Mouse (Mus musculus) cerebellum, postnatal 36 days (tissue): ENCODE data around the gene Rimbp2.

Experiments
- DNase-seq, 2 experiments: peaks; one replicate each; pipeline ENCODE4 v3.0.0; 2021 to 2022; ENCODE audit warnings: mixed read lengths in 2 of 2

Gene Rimbp2

DNA sequence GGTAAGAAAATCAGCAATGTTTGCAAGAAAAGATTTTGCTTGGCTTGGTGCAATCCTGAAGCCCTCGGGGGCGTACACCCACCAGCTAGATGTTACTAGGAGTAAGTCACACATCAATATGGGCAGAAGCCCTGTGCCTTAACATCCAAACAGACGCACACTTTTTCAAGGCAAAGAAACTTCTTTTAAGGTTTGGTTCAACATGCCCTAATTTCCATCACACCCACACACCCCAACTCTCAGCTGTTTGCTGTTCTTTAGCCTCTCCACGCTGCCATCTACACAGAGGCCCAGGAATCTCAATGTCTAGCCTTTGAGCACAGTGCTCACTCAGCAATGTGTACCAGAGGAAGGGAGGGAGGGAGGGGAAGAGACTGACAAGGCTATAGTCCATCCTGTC is 28.2 kb downstream of the Rimbp2 start:
- DNase-seq = no peak

DNA sequence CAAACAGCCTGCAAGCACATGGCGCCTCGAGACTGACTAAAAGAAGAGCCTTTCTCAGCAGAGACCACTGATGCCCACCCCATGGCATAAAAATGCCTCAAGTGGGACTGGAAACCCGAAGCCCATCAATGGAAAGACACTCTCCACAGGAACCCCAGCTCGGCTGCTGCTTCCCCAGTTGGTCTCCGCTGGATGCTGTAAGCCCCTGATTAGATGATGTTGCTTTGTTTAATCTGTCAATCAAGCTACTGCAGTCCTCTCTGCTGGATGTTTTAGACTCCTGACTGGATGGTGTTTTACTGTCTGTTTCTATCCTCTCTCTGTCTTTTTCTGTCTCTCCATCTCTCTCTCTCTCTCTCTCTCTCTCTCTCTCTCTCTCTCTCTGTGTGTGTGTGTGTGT is 33.2 kb downstream of the Rimbp2 start:
- DNase-seq = no peak

DNA sequence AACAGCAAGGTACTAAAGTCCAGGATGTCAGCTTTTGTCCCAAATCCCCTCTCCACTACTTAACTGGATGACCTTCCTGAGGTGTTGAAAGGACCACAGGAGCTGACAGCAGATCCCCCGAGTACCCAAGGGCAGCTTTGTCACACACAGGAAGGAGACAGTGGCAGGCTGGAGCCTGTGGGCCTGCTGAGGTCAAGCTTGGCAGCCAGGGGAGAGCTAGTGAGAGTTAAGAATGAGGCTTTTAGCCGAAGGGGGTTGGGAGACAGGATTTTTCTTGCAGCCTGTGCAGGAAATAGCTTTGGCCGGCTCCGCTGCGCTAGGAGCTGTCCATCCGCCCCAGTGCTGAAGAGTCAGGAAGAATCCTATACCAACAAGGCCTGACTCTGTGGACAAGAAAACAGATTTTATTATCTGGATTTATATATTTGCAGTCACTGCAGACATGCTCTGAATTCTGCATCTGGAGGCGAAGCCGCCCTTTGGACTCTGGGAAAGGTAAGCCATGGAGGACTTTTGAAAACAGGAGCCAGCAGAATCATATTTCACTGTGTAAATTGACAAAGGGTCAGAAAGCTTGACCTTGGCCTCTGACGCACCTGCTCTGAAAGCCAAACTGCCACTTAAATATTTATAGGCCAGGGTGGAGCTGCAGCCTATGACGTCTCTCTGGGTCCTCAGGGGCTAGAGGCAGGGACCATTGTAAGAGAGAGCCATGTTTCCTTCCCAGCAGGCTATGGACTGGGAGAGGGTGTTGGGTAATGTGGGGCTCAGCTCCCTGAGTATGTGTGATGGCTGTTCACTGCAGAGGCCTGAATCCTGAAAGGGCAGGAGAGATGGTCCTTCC is 35.9 kb downstream of the Rimbp2 start:
- DNase-seq = no peak

DNA sequence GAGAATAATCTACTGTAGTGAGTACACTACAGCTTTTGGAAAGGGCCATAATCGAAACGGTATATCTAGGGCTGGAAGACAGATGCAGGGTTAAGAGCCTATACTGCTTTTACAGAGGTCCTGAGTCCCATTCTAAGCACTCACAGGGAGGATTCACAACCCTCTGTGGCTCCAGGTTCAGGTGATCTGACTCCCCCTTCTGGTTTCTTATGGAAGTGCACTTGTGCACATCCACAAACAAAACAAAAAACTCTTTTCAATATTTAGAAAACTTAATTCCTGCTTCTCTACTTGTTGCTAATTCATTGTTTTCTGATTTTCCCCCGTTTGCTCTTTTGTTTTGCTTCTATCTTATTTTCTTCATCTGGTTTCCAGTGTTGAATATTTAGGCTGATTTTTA is 39.5 kb downstream of the Rimbp2 start:
- DNase-seq = no peak

DNA sequence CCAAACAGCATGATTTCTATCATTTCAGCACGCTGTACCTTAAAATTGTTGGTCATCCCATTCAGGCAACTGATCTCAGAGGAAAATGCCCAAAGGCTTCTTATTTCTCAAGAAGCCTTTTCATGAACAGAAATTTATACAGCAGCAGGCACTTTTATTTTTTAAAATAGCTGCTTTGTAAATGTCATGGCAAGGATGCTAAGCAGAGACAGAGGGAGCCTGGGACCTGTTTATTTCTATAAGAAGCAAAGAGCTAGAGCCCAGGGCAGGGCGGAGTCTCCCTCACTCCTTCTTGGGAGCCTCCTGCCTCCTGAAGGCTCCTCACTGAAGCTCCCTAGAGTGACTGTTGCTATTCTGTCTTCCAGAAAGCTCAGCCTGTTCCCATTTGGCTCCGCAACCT is 40.9 kb downstream of the Rimbp2 start:
- no peak for DNase-seq

DNA sequence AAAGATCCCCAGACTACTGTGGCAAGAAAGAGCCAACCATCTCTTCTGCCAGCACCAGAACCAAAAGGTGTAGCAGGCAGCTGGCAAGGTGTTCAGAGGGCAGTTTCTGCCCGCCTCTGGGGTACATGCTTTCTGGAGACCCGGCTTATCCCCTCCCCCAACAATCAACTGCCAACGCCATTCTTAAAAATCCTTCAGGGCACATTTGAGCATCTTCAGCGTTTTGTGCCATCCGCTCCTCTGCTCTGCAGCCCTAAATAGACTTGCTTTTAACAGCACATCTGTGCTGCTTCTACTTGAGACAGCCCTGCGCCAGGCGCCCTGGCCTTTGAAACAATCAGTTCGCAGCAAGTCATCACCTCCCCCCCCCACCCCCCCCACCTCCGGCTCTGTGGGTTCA is 41.7 kb downstream of the Rimbp2 start:
- no peak for DNase-seq

DNA sequence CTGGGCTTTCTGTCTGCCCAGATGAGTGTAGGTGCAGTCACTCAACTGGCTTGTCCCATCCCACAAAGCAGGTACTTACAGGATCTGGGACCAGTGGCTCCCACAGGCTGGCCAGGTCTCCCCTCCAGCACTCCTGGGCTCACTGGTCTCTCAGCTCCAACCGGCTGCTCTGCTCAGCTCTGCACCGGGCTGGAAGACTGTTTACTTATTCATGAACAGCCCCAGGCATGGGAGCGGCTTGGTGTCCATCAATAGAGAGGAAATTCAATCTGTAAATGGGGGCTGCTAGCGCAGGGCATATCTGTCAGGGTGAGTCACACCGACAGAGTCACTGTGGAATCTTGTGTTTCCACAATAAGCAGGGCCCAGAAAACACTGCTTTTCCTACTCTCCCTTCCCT is 49.2 kb downstream of the Rimbp2 start:
- no peak for DNase-seq

DNA sequence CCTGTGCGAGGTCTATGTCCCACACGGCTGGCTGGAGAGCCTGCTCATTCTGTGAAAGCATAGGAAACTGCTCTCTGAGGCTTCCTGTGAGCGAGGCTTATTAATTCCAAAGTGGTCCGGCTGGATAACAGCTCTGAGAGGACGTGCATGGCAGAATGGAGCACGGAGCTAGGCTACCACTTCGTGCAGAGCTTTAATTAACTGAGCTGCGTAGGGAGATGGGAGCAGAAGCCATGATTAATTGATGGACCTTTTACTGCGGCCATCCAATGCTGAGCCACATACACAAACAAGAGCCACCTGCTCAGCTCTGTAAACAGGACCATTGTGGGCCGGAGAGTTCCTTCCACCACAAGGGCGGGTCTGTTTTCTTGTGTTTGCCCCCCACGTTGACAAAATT is 50.2 kb downstream of the Rimbp2 start:
- DNase-seq = no peak

DNA sequence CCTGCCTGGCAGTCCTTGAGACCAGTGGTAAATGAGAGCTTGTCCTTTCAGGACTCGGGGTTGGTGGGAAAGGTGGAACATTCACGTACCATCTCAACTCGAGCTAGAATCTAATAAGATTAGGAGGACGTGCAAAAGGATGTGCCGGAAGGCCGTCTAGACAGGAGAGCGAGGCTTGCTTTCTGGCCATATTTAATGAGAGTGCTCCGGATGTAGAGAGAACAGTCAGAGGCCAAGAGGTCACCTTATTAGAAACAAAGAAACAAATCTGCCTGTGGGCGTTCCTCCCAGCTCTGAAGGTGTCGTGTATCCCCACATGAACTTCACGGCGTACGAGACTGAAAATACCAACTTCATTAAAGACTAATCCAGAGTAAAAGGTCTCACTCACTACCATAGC is 53.3 kb downstream of the Rimbp2 start:
- no peak for DNase-seq

DNA sequence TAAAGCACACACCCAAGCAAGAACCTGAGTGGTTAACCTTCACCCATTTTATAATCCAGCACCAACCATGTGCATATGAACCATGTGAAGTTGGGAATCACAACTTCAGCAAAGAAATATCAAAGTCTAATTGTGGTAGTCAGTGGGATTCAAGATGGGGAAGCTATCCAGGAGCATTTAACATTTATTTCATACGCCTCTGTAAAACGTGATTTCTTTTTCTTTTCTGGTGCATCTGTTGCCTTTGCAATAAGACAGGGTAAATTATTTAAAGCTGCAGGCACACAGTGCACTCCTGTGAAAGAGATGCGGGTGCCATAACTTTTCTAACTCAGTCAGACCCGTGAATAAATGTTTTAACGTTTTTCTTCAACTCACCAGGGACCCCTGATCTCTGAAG is 58.4 kb downstream of the Rimbp2 start:
- DNase-seq = no peak

DNA sequence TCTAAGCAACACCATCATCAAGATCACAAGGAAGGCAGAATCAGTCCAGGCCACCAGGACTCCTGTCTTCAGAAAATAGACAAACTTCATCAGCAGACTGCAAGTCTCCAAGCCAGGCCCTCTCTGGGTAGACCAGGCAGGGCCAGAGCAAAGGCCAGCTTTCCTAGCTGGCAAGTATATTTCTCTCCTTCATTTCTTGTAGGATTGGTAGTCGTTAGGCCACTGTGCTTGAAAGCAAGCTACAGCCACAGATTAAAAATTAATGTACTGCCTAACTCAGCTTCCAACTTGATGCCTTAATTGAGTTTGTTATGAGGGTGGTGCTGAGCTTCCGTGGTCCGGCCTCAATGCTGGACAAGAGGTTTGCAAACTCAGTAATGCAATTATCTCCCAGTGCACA is 65.7 kb downstream of the Rimbp2 start:
- DNase-seq = no peak

DNA sequence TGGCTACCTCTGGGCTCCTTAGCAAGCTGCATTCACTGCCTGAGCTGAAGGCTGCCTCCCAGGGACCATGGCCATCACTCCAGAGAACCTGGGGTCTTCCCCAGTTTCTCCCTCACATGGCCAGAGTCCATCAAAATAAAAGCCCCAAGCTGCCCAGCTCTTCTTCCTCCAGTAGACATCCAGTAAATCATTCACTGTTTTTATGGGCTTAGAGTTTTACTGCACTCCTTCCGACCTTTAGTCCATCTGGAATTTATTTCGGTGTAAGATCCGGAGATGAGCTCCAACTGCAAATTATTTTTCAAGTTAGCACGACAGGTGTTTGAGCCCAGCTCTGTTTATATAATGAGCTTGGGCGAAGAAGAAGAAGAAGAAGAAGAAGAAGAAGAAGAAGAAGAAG is 69.0 kb downstream of the Rimbp2 start:
- DNase-seq = no peak

DNA sequence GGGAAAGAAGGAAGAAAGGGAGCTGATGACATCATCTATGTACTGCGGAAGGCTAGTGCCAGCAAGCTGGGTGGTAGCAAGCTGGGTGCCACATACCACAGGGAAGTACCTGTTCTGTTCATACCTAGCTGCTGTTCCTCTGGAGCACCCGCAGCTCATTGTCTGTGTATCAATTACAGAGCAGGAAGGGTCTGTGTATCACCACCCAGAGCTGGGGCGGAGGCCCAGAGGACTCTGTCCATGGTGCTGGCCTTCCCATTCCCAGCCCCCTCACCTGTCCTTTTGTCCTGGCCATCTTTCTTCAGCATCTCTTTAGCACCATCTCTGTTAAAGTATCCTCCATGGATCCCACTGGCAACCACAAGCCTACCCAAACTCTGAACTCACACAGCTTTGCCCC is 74.2 kb downstream of the Rimbp2 start:
- DNase-seq = no peak

DNA sequence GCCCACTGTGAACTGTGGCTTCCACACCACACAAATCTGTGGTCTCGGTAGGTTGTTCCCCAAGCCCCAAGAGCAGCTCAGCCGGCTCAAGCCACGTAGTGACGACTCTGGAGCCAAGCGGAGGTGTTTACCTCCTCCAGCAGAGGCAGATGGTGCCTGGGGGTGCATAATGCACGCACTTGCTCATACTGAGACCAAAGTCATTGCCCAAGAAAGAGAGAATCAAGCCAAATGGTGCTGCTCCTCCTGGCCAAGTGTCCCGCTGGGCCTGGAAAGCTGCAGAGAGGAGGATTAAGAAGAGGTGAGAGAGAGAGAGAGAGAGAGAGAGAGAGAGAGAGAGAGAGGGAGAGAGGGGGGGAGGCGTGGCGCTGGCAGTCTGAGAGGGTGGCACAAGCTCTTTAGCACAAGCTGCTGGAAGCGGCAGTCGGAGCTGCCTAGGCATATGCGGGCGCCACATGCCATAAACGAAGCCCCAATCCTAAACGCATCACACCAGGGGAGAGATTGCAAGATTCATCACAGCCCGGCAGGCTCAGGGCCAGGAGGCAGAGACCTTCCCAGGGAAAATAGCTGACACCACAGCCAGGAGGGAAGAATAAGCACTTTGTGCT is 75.8 kb downstream of the Rimbp2 start:
- DNase-seq = peak; percentile 68 to 71

DNA sequence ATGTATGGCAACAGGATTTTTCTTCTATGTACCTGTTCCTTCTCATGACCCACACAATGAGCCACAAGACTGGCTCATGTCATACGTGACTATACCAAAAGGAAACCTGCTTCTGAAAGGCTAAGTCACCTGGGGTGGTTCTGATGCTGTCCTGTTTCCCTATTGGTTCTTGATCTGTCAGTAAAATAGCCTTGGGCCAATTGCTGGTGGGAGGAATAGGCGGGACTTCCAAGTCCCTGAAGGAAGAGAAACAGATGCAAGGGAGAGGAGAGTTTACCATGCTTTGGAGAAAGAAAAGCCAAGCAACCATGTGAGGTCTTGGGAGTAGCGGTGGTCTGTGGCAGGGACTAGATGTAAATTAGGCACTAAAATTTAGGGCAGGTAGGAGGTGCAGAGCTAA is 81.6 kb downstream of the Rimbp2 start:
- no peak for DNase-seq

DNA sequence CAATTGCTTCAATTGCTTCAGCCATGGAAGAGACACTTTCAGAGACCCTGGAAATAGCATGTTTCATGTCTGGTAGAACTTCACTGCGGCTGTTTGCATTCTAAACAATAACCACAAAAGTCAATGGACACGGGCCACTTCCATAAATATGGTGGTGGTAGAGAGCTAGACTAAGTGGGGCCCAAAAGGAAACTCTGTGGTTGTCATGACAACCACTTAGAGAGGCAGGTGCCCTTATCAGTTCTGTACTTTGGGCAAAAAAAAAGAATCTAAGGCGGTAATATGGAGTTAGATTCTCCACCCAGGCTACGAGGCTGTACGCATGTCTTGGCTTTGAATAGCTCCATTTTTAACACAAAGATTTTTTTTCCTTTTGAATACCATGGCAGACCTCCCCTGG is 86.5 kb downstream of the Rimbp2 start:
- no peak for DNase-seq

DNA sequence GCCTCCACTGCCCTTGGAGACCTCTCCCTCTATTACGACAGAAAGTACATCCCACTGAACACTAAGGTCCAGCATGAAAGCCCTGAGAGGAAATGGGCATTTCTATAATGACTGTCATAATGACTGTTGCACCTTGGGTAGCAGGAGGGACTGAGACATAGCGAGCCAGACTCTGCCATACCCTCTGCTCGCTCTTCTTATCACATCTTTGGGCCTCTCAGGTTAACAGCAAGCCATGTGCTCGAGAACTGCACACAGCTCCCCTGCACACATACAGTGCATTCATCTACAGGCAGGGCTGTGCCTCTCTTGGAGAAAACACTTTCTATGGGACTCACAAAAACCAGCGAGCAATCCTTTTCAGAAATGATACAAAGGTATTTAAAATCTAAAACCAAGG is 87.0 kb downstream of the Rimbp2 start:
- DNase-seq = no peak

DNA sequence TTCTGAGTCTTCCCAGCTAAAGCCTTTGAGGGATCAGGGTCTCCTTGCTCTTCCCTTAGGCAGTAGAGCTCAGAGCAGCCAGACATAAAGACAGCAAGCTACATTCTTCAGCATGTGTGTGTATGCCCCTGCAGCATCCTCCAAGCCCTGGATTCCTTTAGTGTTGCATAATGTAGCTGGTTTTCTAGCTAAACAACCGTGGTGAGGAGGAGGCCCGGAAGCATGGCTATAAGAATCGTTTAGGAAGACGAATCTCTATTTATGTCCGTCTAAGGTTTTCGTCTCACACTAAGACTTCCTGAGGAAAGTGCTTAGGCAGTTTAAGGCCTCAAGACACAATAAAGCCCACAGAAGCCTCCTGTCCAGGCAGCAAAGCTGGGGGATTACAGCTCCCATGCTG is 89.8 kb downstream of the Rimbp2 start:
- DNase-seq = no peak

DNA sequence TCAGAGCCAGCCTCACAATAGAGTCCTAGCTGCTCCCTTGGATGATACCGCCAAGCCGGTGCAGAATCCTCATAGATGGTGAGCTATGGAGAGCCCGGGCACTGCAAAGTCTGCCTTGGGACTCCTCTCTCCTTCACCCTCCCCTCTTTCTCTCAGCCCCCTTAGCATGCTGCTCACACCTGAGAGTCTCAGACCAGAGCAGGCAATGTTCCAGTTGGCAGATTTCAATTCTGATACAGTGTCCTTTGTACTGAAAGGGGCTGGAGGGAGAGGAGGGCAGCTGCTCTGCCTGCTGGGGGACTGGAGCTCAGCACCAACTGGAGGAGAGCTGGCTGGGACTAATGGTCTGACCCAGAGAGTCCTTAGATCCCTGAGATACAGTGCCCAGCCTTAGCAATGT is 92.4 kb downstream of the Rimbp2 start:
- no peak for DNase-seq

DNA sequence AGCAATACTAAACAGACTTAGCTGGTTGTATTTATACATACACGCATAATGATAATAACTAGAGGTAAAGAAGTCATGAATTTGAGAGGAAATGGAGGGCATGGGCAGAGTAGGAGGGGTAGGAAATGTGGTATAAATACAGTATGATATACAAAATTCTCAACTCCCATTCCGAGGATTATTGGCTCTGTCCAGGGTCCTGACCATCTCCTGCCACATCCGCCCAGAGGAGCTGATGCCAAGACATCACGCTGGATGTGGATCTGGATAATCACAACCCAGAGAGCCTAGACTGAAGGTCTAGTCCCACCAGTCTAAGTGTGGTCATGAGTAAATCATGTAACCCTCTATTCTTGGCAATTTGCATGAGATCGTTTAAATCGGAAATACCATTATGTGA is 100.5 kb downstream of the Rimbp2 start:
- DNase-seq = no peak

DNA sequence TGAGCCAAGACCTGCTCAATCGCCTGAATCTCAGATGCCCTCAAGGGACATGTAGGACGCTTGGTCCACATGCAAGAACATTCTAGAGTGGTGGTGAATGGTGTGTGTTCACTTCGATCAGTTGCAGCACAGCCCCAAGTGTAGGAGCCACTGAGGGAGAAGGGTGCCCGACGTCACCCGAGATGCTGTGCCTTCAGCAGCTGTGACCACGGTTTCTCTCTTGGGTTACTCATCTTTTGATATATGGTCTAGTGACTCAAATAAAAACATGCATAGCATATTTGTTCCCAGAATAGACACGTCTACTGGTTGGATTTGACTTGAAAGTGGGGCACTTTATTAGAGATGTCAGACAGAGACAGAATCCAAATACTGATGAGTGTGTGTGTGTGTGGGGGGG is 105.5 kb downstream of the Rimbp2 start:
- no peak for DNase-seq

DNA sequence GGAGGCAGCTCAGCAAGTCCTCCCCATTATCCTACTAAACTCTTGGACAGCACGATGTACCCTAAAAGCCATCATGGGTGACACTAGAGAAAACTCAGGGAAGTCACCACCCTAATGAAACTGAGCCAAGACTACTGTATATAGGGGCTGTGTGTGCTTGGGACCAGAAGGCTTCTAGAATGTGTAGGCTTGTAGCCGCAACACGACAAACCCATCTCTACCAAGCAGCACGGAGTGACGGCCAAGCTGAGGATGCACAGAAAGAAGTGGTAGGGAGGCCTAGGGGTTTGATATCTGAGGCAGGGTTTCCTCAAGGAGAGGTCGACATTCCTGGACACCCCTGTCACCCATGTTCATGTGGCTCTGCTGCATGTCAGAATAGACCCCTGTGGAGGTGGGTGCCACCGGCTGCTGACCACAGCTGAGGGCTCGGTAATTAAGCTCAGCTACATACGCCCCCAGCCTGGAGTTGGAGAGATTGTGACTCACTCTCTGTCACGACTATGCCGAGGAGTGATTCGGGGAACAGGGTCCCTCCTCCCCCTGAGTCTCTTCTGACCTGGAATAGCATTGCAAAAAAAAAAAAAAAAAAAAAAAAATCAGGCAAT is 106.7 kb downstream of the Rimbp2 start:
- DNase-seq = no peak

DNA sequence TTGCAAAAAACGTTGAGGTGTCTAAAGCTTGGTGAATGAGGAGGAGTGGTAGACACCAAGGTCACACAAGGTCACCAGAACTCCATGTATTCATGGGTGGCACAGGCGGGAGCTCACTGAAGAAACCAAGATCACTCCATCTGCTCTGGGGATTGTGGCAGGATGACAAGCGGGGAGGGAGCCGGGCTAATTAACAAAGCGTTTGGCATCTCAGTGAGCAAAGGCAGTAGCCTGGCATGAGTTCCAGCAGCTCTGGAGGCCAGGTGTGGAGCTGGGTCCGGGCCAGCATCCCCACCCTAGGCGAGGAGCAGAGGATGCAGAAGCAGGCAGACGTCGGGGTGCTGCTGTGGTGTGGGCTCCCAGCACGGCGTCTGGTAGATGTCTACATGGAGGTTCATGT is 108.3 kb downstream of the Rimbp2 start:
- no peak for DNase-seq

DNA sequence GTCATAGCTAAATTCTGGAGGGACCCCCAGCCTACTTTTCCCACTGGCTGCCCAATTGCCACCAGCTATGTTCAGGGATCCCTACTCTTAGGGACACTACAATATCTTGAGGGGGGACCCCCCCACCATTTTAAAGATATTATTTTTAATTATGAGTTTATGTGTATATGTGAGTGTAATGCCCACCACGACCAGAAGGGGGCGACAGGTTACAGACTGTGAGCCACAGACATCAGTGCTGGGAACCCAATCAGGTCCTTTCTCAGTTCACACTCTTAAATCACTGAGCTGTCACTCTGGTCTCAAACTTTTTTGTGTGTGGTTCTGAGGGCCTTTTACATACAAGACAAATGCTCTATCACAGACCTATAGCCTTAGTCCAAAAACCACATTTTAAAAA is 109.3 kb downstream of the Rimbp2 start:
- DNase-seq = no peak

DNA sequence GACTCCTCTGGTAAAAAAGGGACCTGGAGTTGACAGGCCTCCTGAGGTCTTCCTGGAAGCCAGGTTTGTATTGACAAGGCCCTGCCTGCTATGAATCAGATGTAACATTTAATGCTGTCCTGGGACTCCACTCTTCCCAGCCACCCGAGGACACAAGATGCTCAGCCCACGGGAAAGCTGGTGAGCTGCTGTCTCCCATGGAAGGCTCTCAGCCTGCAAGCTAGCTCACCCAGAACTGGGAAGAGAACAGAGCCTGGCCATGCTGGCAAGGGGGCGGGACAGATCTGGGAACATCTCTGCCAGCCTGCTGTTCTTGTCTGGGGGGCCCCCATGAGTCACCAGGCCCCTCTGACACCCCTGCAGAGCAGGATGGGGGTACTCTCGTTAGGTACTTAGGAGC is 111.7 kb downstream of the Rimbp2 start:
- no peak for DNase-seq
